Mouse (Mus musculus) liver, adult 2 months (tissue): Measurements from ENCODE around the gene Fbxl14. TPM values are rescaled to one million over a fixed set of nuclear protein-coding genes. Genes with fewer than 3 reads are reported as not detected.
"Not testable (repeated sequence)": the region's sequence is repeated elsewhere in the genome, so short reads cannot be mapped to it uniquely, and the experiment has no call there.

Experiments used
- DNase-seq: peaks from one replicate; pipeline ENCODE4 v3.0.0-alpha.2; 2011; ENCODE audit warnings: low read depth, low spot score; ENCODE audit errors: extremely low read depth
- H3K27ac ChIP-seq: fragments of 200-500 bp; replicated peaks from 2 replicates; pipeline ENCODE4 v1.5.1; 2012; ENCODE audit warnings: low read depth, mild to moderate bottlenecking, control low read depth, inconsistent platforms, low read length; ENCODE audit not compliant: insufficient read depth
- H3K27me3 ChIP-seq: fragments of 200-500 bp; 2 replicates; pipeline ENCODE4 v1.6.1; 2012; ENCODE audit warnings: mild to moderate bottlenecking, moderate library complexity, low read length, inconsistent platforms; ENCODE audit not compliant: control insufficient read depth, insufficient read depth
- H3K36me3 ChIP-seq: fragments of 200-500 bp; 2 replicates; pipeline ENCODE4 v1.6.1; 2012; ENCODE audit warnings: low read length, inconsistent platforms; ENCODE audit not compliant: control insufficient read depth, insufficient read depth
- H3K4me1 ChIP-seq: fragments of 200-500 bp; 2 replicates; pipeline ENCODE4 v1.6.1; 2011; ENCODE audit warnings: low read length; ENCODE audit not compliant: control insufficient read depth, insufficient read depth
- H3K4me3 ChIP-seq: fragments of 200-500 bp; 2 replicates; pipeline ENCODE4 v1.5.1; 2011; ENCODE audit warnings: low read depth, mild to moderate bottlenecking, control low read depth, low read length, moderate library complexity; ENCODE audit not compliant: insufficient read depth
- H3K79me2 ChIP-seq: fragments of 200-500 bp; 2 replicates; pipeline ENCODE4 v1.6.1; 2012; ENCODE audit warnings: inconsistent platforms, mild to moderate bottlenecking, low read length, moderate library complexity; ENCODE audit not compliant: control insufficient read depth, insufficient read depth
- H3K9ac ChIP-seq: fragments of 200-500 bp; 2 replicates; pipeline ENCODE4 v1.6.1; 2012; ENCODE audit warnings: low read depth, mild to moderate bottlenecking, control low read depth, inconsistent platforms, low read length
- CTCF ChIP-seq: fragments of 200-500 bp; IDR thresholded peaks from 2 replicates; pipeline ENCODE4 v1.5.1; 2011; ENCODE audit warnings: low read depth, low read length, control low read depth
- POLR2A ChIP-seq: fragments of 200-500 bp; IDR thresholded peaks from 2 replicates; pipeline ENCODE4 v1.6.1; 2011; ENCODE audit warnings: low read length, control low read depth; ENCODE audit not compliant: insufficient read depth; ENCODE audit errors: extremely low read depth
- WGBS: fragments of 180-500 bp; shearing (Covaris S2); methylation state at CpG from one replicate; pipeline ENCODE4 v1.1.7; 2018; 5-methylcytosine and 5-hydroxymethylcytosine counted together
- polyA plus RNA-seq: library from polyadenylated mRNA; depleted of rRNA; stranded (reverse); fragments of >200 nt; gene quantifications from 2 replicates; pipeline ENCODE4 v1.2.3, GENCODE M21; 2012
- total RNA-seq: library from RNA; depleted of rRNA; stranded (reverse); fragments of >200 nt; gene quantifications from 2 replicates; pipeline ENCODE4 v1.2.3, GENCODE M21; 2014

Fbxl14 gene
- total and polyA plus RNA-seq, 2 experiments, result 5.0 to 18.7 TPM

DNA sequence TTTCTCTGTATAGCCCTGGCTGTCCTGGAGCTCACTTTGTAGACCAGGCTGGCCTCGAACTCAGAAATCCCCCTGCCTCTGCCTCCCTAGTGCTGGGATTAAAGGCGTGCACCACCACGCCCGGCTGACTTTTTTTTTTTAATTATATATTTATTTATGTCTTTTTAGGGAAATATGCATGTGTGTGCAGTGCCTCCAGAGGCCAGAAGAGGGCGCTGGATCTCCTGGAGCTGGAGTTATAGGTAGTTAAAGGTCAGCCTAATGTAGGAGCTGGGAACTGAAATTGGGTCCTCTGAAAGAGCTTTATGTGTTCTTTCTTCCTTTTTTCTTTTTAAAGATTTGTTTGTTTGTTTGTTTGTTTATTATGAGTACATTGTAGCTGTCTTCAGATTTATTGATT is 36.7 kb upstream of the Fbxl14 start:
- peak; percentile 45; the same call in 1 of the 2 replicates for TF ChIP-seq CTCF
- DNase-seq, H3K9ac ChIP-seq, H3K27ac ChIP-seq, H3K4me3 ChIP-seq, H3K36me3 ChIP-seq, H3K4me1 ChIP-seq, H3K79me2 ChIP-seq, H3K27me3 ChIP-seq: not testable (repeated sequence)
- WGBS, result 78% methylated on average over 5 of the region's 5 CpGs

DNA sequence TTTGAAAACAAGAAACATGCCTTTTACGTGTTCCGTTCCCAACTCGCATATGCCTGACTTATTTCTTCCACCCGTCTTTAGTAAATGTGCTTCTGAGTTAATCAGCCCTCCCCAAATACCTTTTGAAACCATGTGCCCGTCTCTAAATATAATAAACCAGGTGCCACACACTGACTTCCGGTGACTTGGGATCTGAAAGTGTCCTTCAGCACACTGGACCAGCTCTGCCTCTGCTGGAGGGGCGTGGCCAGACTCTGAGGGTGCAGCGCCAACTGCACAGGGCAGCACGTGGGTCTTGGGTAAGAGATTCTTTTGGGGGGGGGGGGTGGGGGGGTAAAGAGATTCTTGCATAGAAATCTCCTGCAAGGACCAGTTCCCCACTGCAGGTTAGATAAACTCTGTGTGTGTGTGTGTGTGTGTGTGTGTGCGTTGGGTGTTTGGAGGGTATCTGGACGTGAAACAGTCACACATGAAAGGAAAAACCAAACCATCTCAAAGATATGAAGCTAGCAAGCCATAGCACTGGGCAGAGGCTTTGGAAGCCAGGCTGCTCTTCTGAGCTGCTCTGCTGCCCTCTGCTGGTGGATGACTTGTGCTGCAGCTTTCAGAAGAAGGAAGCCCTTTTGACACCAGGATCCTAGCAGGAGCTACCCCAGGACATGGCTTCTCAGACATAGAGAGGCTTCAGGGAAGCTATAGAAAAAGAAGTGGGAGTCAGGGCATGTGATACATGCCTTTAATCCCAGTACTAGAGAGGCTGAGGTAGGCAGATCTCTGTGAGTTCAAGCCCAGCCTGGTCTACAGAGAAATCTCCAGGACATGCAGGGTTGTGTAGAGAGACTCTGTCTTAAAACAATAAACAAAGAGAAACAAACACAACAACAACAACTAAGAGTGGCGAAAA is 35.5 kb upstream of the Fbxl14 start:
- H3K36me3 ChIP-seq, result no peaks in the 10 kb centered on the region
- no peaks in the 10 kb centered on the region for H3K27me3 ChIP-seq
- H3K4me3 ChIP-seq, result no peak overlapping the region
- no peak overlapping the region for H3K9ac ChIP-seq
- H3K27ac ChIP-seq, result no peak overlapping the region
- H3K4me1 ChIP-seq, result peaks cover 9% of the 10 kb centered on the region
- DNase-seq, result peak; percentile 65
- H3K79me2 ChIP-seq, result no peaks in the 10 kb centered on the region
- 39% methylated on average over 12 of the region's 12 CpGs for WGBS
- TF ChIP-seq CTCF (peak; percentile 96), POLR2A (no peak)

GRCm38 (mm10) chr6:119445671-119446607 is 33.5 kb upstream of the Fbxl14 start:
- H3K36me3 ChIP-seq, result no peaks in the 10 kb centered on the region
- H3K4me1 ChIP-seq, result peaks cover 9% of the 10 kb centered on the region
- no peaks in the 10 kb centered on the region for H3K79me2 ChIP-seq
- DNase-seq, result peak; percentile 97
- H3K9ac ChIP-seq, result no peak overlapping the region
- no peak overlapping the region for H3K27ac ChIP-seq
- 15% methylated on average over 11 of the region's 11 CpGs for WGBS
- H3K27me3 ChIP-seq, result no peaks in the 10 kb centered on the region
- H3K4me3 ChIP-seq, result no peak overlapping the region
- TF ChIP-seq CTCF, result no peak
- TF ChIP-seq POLR2A, result no peak

- TF ChIP-seq CTCF (no peak), POLR2A (no peak)
- Histone ChIP-seq H3K79me2 (no peaks in the 10 kb centered on the region), H3K27me3 (no peaks in the 10 kb centered on the region), H3K4me3 (peak overlapping the region; percentile 28), H3K27ac (no peak overlapping the region), H3K9ac (peak overlapping the region; percentile 12), H3K36me3 (no peaks in the 10 kb centered on the region), H3K4me1 (peaks cover 9% of the 10 kb centered on the region)
- WGBS, result 14% methylated on average over 18 of the region's 18 CpGs
- peak; percentile 49 for DNase-seq
Measured at GRCm38 (mm10) chr6:119448321-119449059, 31.0 kb upstream of the Fbxl14 start.

GRCm38 (mm10) chr6:119449060-119449499 is 30.4 kb upstream of the Fbxl14 start:
- no peak overlapping the region for H3K27ac ChIP-seq
- no peaks in the 10 kb centered on the region for H3K79me2 ChIP-seq
- H3K4me3 ChIP-seq, result peak overlapping the region; percentile 28
- WGBS, result 7% methylated on average over 21 of the region's 23 CpGs
- peaks cover 9% of the 10 kb centered on the region for H3K4me1 ChIP-seq
- H3K27me3 ChIP-seq, result no peaks in the 10 kb centered on the region
- peak; percentile 69 for TF ChIP-seq CTCF
- no peak for TF ChIP-seq POLR2A
- H3K9ac ChIP-seq, result peak overlapping the region; percentile 12
- DNase-seq, result peak; percentile 53
- H3K36me3 ChIP-seq, result no peaks in the 10 kb centered on the region
